Mouse (Mus musculus): ENCODE results near the gene Kcnh8. TPM values are rescaled to one million over a fixed set of nuclear protein-coding genes. Genes with fewer than 3 reads are reported as not detected.

Gene Kcnh8
- polyA plus RNA-seq, 1 experiment from 2014 or later = 0.33 TPM

DNA sequence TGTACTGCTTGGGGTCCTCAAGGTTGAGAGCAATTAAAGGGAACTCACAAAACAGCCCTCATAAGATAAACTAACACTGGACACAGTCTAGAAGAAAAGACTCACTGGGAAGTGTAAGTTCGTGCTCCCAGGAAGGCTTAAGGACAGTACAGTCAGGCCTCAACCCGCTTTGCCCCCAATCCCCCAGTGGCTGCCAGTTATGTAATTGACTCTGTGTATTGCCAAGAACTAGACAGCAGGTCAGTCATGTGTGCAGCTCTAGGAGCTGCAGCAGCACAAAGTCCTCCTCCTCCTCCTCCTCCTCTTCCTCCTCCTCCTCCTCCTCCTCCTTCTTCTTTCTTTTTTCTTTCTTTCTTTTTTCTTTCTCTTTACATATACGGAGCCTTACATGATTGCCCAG, 185.6 kb downstream of the Kcnh8 start:
- Histone ChIP-seq H3K27me3 (replicated peaks; ENCODE audit: control insufficient read depth, insufficient read depth, low read length) (no peaks in the 10 kb centered on the region), H3K9me3 (ENCODE audit: control insufficient read depth, low read length) (no peaks in the 10 kb centered on the region; the same call in 1 of the 2 replicates), H3K4me2 (ENCODE audit: low read depth, low read length) (no peak overlapping the region), H3K4me3 (ENCODE audit: low read length) (no peak overlapping the region), H3K27ac (ENCODE audit: low read length) (no peak overlapping the region), H3K9ac (ENCODE audit: low read depth, low read length) (no peak overlapping the region), H3K36me3 (ENCODE audit: control insufficient read depth, insufficient read depth, low read length) (no peaks in the 10 kb centered on the region), H3K4me1 (ENCODE audit: control insufficient read depth, insufficient read depth, low read length) (no peaks in the 10 kb centered on the region)
- ATAC-seq = no peak
- 73% methylated on average over 3 of the region's 3 CpGs for WGBS

DNA sequence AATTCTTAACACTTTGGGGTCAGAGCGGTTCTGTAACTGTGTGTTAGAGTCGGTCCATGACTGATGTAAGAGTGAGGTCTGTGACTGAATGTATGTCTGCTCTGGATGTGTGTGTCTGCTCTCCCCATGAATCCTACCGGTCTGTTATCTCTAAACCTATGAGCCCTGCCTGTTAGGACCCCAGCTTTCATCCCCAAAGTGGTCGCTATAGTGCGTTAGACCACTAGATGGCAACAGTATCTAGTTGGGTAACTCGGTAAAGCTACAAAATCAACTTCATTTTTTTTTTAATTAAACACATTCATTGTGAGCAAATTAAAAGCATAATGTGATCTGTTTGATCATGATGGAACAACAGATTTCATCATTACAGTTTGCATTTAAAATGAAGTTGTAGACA, 202.0 kb downstream of the Kcnh8 start:
- no peaks in the 10 kb centered on the region for H3K4me1 ChIP-seq (ENCODE audit: control insufficient read depth, insufficient read depth, low read length)
- no peak overlapping the region for H3K4me3 ChIP-seq (ENCODE audit: low read length)
- no peak for ATAC-seq
- H3K36me3 ChIP-seq (ENCODE audit: control insufficient read depth, insufficient read depth, low read length) = no peaks in the 10 kb centered on the region
- H3K27ac ChIP-seq (ENCODE audit: low read length) = no peak overlapping the region
- WGBS = 66% methylated on average over 6 of the region's 6 CpGs
- no peaks in the 10 kb centered on the region for H3K27me3 ChIP-seq (replicated peaks; ENCODE audit: control insufficient read depth, insufficient read depth, low read length)
- no peak overlapping the region for H3K4me2 ChIP-seq (ENCODE audit: low read depth, low read length)
- H3K9me3 ChIP-seq (ENCODE audit: control insufficient read depth, low read length) = no peaks in the 10 kb centered on the region
- H3K9ac ChIP-seq (ENCODE audit: low read depth, low read length) = no peak overlapping the region

DNA sequence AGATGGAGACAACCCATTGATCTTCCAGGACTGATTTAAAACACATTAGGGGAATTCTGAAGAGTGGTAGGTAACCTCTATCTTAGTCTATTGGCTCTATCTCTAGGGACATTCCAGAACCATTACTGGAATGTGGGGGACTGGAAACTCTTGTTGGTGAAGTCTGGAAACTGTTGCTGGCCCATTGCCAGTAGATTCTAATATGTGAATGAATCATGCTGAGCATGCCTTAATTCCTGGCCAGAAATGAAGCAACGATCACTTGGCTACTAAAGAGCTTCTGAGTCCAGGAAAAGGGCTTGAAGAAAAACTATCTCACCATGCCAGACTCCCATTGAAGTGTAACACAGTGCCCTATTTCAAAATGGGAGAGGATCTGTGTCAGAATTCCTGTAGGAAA, 208.3 kb downstream of the Kcnh8 start:
- WGBS = 59% methylated on average over 1 of the region's 1 CpGs
- H3K36me3 ChIP-seq (ENCODE audit: control insufficient read depth, insufficient read depth, low read length) = no peaks in the 10 kb centered on the region
- no peak overlapping the region for H3K9ac ChIP-seq (ENCODE audit: low read depth, low read length)
- no peaks in the 10 kb centered on the region for H3K27me3 ChIP-seq (replicated peaks; ENCODE audit: control insufficient read depth, insufficient read depth, low read length)
- ATAC-seq = no peak
- H3K27ac ChIP-seq (ENCODE audit: low read length) = no peak overlapping the region
- H3K4me1 ChIP-seq (ENCODE audit: control insufficient read depth, insufficient read depth, low read length) = no peaks in the 10 kb centered on the region
- H3K4me3 ChIP-seq (ENCODE audit: low read length) = no peak overlapping the region
- no peak overlapping the region for H3K4me2 ChIP-seq (ENCODE audit: low read depth, low read length)
- no peaks in the 10 kb centered on the region for H3K9me3 ChIP-seq (ENCODE audit: control insufficient read depth, low read length)

DNA sequence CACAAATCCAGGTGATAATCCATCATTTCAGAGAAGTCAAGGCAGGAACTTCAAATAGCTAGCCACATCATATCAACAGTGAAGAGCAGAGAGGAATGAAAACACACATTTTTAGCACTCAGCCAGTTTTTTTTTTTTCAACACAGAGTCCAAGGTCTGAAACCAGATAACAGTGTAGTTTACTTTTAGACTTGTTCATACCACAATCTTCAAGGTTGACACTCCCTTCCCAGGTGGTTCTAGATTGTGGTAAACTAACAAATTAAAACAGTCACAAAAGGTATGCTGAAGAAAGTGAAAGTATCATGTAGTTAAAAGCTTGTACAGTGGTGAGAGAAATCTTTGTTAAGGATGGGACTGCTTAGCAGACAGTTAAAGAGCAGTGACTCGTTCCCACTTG, 216.5 kb downstream of the Kcnh8 start:
- Histone ChIP-seq H3K36me3 (ENCODE audit: control insufficient read depth, insufficient read depth, low read length) (no peaks in the 10 kb centered on the region), H3K27ac (ENCODE audit: low read length) (no peak overlapping the region), H3K9me3 (ENCODE audit: control insufficient read depth, low read length) (no peaks in the 10 kb centered on the region), H3K4me3 (ENCODE audit: low read length) (no peak overlapping the region), H3K4me1 (ENCODE audit: control insufficient read depth, insufficient read depth, low read length) (no peaks in the 10 kb centered on the region), H3K4me2 (ENCODE audit: low read depth, low read length) (no peak overlapping the region), H3K27me3 (replicated peaks; ENCODE audit: control insufficient read depth, insufficient read depth, low read length) (no peaks in the 10 kb centered on the region), H3K9ac (ENCODE audit: low read depth, low read length) (no peak overlapping the region)
- WGBS = 66% methylated on average over 1 of the region's 1 CpGs
- peak; percentile 70 for ATAC-seq

DNA sequence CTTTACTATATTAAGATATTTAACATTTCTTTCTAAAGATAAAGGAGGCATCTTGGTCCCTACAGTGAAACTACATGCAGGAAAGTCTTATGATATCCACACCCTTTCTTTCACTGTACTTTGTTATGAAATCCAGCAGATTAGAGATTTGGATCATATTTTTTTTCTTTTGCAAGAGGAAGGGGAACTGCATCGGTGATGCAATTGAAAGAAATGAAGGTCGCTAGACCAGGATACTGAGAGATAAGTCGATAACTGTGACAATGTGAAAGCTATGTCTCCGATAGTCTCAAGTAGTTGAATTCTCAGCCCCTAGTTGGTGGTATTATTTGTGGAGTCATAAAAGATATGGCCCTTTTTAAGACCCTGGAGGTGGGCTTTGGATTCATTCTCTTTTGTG, 227.2 kb downstream of the Kcnh8 start:
- no peak overlapping the region for H3K4me2 ChIP-seq (ENCODE audit: low read depth, low read length)
- no peaks in the 10 kb centered on the region for H3K27me3 ChIP-seq (replicated peaks; ENCODE audit: control insufficient read depth, insufficient read depth, low read length)
- no peaks in the 10 kb centered on the region for H3K36me3 ChIP-seq (ENCODE audit: control insufficient read depth, insufficient read depth, low read length)
- no peaks in the 10 kb centered on the region for H3K9me3 ChIP-seq (ENCODE audit: control insufficient read depth, low read length)
- no peak overlapping the region for H3K27ac ChIP-seq (ENCODE audit: low read length)
- ATAC-seq = no peak
- H3K4me3 ChIP-seq (ENCODE audit: low read length) = no peak overlapping the region
- H3K4me1 ChIP-seq (ENCODE audit: control insufficient read depth, insufficient read depth, low read length) = no peaks in the 10 kb centered on the region
- no peak overlapping the region for H3K9ac ChIP-seq (ENCODE audit: low read depth, low read length)
- 89% methylated on average over 4 of the region's 4 CpGs for WGBS

DNA sequence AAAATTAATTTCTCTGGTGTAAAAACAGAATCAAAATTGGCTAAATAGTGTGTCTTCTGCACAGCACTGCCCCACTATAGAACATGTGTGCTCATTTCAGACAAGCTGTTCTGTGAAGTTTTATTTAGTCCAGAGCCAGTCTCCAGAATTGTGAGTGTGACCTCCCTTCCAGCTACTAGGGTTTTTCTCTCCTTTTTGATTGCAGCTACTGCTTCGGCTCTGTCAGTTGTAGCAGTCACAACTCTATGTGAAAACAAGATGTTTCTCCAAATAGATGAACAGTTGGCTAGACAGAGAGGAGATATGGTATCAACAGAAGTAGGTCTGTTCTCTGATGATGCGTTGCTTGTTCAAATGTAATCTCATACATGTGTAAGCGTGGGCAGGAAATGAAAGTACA, 270.7 kb downstream of the Kcnh8 start:
- Histone ChIP-seq H3K9ac (ENCODE audit: low read depth, low read length) (no peak overlapping the region), H3K36me3 (ENCODE audit: control insufficient read depth, insufficient read depth, low read length) (no peaks in the 10 kb centered on the region), H3K4me2 (ENCODE audit: low read depth, low read length) (no peak overlapping the region), H3K27ac (ENCODE audit: low read length) (no peak overlapping the region), H3K9me3 (ENCODE audit: control insufficient read depth, low read length) (no peaks in the 10 kb centered on the region), H3K4me3 (ENCODE audit: low read length) (no peak overlapping the region), H3K27me3 (replicated peaks; ENCODE audit: control insufficient read depth, insufficient read depth, low read length) (no peaks in the 10 kb centered on the region), H3K4me1 (ENCODE audit: control insufficient read depth, insufficient read depth, low read length) (no peaks in the 10 kb centered on the region)
- no peak for ATAC-seq
- WGBS = 82% methylated on average over 3 of the region's 3 CpGs

DNA sequence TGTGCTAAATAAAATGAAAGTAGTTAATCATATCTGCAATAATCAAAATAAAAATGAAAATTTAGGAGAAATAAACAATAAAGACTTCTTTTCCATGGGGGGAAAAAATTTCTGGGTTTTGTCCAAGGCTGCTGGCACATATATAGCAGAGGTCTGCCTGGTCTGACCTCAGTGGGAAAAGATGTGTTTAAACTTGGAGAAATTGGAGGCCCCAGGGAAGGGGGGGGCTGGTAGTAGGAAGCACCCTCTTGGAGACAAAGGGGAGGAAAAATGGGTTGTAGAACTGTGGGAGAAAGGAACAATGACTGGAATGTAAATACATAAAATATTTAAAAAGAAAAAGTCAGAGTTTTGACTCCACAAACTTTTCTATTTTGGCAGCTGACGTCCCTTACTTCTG, 276.5 kb downstream of the Kcnh8 start:
- H3K36me3 ChIP-seq (ENCODE audit: control insufficient read depth, insufficient read depth, low read length) = no peaks in the 10 kb centered on the region

DNA sequence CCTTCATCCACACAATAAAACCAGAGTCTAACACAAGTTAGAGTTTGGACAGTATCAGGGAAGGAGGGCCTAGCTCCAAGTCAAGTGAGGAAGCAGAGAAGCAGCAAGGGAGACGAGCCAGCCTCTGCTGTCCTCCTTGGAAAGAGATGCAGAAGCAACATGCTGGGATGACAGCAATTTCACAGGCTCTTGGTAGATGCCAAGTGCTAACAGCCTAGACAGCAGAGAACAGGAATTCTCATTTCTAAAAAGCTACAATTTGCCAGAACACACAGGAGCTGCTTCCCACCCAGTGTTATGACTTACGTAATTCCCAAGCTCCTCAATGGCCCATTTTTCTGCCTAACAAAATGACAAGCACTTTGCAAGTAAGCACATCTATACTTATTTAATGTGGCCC, 277.5 kb downstream of the Kcnh8 start:
- Histone ChIP-seq H3K4me1 (ENCODE audit: control insufficient read depth, insufficient read depth, low read length) (no peaks in the 10 kb centered on the region), H3K27me3 (replicated peaks; ENCODE audit: control insufficient read depth, insufficient read depth, low read length) (no peaks in the 10 kb centered on the region), H3K4me2 (ENCODE audit: low read depth, low read length) (no peak overlapping the region), H3K9ac (ENCODE audit: low read depth, low read length) (no peak overlapping the region), H3K9me3 (ENCODE audit: control insufficient read depth, low read length) (no peaks in the 10 kb centered on the region), H3K4me3 (ENCODE audit: low read length) (no peak overlapping the region), H3K27ac (ENCODE audit: low read length) (no peak overlapping the region), H3K36me3 (ENCODE audit: control insufficient read depth, insufficient read depth, low read length) (no peaks in the 10 kb centered on the region)
- no peak for ATAC-seq
- 72% methylated on average over 2 of the region's 2 CpGs for WGBS

More for the DNA sequence above, 276.5 kb downstream of the Kcnh8 start:
- Histone ChIP-seq H3K4me3 (ENCODE audit: low read length) (no peak overlapping the region), H3K9me3 (ENCODE audit: control insufficient read depth, low read length) (no peaks in the 10 kb centered on the region), H3K27ac (ENCODE audit: low read length) (no peak overlapping the region), H3K27me3 (replicated peaks; ENCODE audit: control insufficient read depth, insufficient read depth, low read length) (no peaks in the 10 kb centered on the region), H3K4me2 (ENCODE audit: low read depth, low read length) (no peak overlapping the region), H3K4me1 (ENCODE audit: control insufficient read depth, insufficient read depth, low read length) (no peaks in the 10 kb centered on the region), H3K9ac (ENCODE audit: low read depth, low read length) (no peak overlapping the region)
- ATAC-seq = no peak
- WGBS = 68% methylated on average over 1 of the region's 1 CpGs

DNA sequence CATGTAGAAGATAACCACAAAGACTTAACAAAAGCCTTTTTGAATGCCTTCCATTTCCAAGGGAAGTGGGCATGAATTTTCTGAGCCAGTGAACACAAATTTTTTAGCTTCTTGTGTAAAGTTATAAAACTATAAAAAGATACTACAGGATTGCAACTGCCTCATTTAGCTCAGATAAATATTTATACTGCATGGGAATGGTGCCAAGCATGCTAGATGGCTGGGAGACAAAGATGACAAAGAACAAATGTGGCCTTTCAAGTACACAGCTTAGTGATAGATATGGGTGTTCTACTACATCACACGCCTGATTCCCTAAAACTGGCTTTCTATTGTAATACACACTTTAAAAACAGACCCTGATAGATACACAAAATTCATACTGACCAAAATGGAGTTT, 282.7 kb downstream of the Kcnh8 start:
- Histone ChIP-seq H3K36me3 (ENCODE audit: control insufficient read depth, insufficient read depth, low read length) (no peaks in the 10 kb centered on the region), H3K27me3 (replicated peaks; ENCODE audit: control insufficient read depth, insufficient read depth, low read length) (no peaks in the 10 kb centered on the region), H3K9me3 (ENCODE audit: control insufficient read depth, low read length) (no peaks in the 10 kb centered on the region), H3K4me1 (ENCODE audit: control insufficient read depth, insufficient read depth, low read length) (no peaks in the 10 kb centered on the region), H3K4me3 (ENCODE audit: low read length) (no peak overlapping the region), H3K27ac (ENCODE audit: low read length) (no peak overlapping the region), H3K4me2 (ENCODE audit: low read depth, low read length) (no peak overlapping the region), H3K9ac (ENCODE audit: low read depth, low read length) (no peak overlapping the region)
- no peak for ATAC-seq
- 43% methylated on average over 1 of the region's 1 CpGs for WGBS

DNA sequence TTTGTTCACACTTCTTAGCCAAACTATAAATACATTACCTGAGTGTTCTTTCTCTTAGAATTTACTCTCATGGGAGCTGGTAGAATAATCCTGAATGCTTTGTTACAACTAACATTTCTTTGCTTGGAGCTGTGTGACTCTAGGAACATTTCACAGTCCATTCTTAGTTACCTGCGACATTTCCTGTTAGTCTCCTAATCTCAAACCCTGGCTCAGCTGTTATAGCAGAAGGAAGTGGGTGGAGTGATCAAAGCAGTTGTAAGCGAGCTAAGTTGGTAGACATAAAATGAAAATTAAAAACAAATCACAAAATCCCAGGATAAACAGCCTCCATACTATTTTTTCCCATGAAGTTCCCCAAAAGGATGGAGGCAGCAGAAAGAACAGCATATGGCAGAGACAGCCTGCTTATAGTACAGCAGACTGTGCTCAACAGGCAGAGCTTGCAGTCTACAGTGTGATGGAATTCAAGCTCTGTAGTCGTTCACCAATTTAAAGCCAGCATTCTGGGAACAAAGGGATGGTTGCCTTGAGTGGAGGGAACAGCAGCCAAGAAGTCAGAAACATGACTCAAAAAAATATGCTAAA, 318.1 kb downstream of the Kcnh8 start:
- no peak overlapping the region for H3K27ac ChIP-seq (ENCODE audit: low read length)
- no peaks in the 10 kb centered on the region for H3K4me1 ChIP-seq (ENCODE audit: control insufficient read depth, insufficient read depth, low read length)
- ATAC-seq = no peak
- no peaks in the 10 kb centered on the region for H3K36me3 ChIP-seq (ENCODE audit: control insufficient read depth, insufficient read depth, low read length)
- no peak overlapping the region for H3K4me3 ChIP-seq (ENCODE audit: low read length)
- no peak overlapping the region for H3K9ac ChIP-seq (ENCODE audit: low read depth, low read length)
- H3K9me3 ChIP-seq (ENCODE audit: control insufficient read depth, low read length) = no peaks in the 10 kb centered on the region
- no peaks in the 10 kb centered on the region for H3K27me3 ChIP-seq (replicated peaks; ENCODE audit: control insufficient read depth, insufficient read depth, low read length)
- WGBS = 63% methylated on average over 3 of the region's 3 CpGs
- no peak overlapping the region for H3K4me2 ChIP-seq (ENCODE audit: low read depth, low read length)

All from intestine, embryonic 16.5 days (tissue).